Mouse (Mus musculus) neural tube, embryonic 12.5 days (tissue): ENCODE data around the gene Sh3rf1. TPM values are rescaled to one million over a fixed set of nuclear protein-coding genes. Genes with fewer than 3 reads are reported as not detected.
A peak's percentile ranks its signal among the peaks of the same experiment; 100 is the strongest.

ENCODE experiments used
- ATAC-seq: fragments of 200-750 bp; cut with Nextera tagmentation; 2 replicates; pipeline ENCODE4 v1.8.0; 2017; ENCODE audit warnings: low read depth, mild to moderate bottlenecking, moderate TSS enrichment, moderate library complexity; ENCODE audit not compliant: low FRiP score
- H3K27ac ChIP-seq: fragments of 300-500 bp; sonication (generic); 2 replicates; pipeline ENCODE4 v1.5.1; 2016
- H3K27me3 ChIP-seq: fragments of 300-500 bp; sonication (generic); replicated peaks from 2 replicates; pipeline ENCODE4 v1.6.1; 2016; ENCODE audit warnings: mild to moderate bottlenecking
- H3K36me3 ChIP-seq: fragments of 300-500 bp; sonication (generic); 2 replicates; pipeline ENCODE4 v1.6.1; 2016; ENCODE audit warnings: mild to moderate bottlenecking
- H3K4me1 ChIP-seq: fragments of 300-500 bp; sonication (generic); 2 replicates; pipeline ENCODE4 v1.6.1; 2016
- H3K4me2 ChIP-seq: fragments of 300-500 bp; sonication (generic); replicated peaks from 2 replicates; pipeline ENCODE4 v1.6.1; 2016; ENCODE audit warnings: mild to moderate bottlenecking
- H3K4me3 ChIP-seq: fragments of 300-500 bp; sonication (generic); 2 replicates; pipeline ENCODE4 v1.5.1; 2016
- H3K9ac ChIP-seq: fragments of 300-500 bp; sonication (generic); 2 replicates; pipeline ENCODE4 v1.6.1; 2016; ENCODE audit warnings: mild to moderate bottlenecking
- H3K9me3 ChIP-seq: fragments of 300-500 bp; sonication (generic); 2 replicates; pipeline ENCODE4 v1.6.1; 2016; ENCODE audit warnings: mild to moderate bottlenecking
- WGBS: fragments of 180-500 bp; shearing (Covaris S2); methylation state at CpG from one replicate; pipeline ENCODE4 v1.1.7; 2016; 5-methylcytosine and 5-hydroxymethylcytosine counted together
- polyA plus RNA-seq: library from polyadenylated mRNA; unstranded; fragments of >200 nt; fragmentation: Nextera tagmentation; extraction: Ambion mirVana; gene quantifications from 2 replicates; pipeline ENCODE4 v1.2.1, GENCODE M21; 2016

The Sh3rf1 gene
- polyA plus RNA-seq, 1 experiment from 2014 or later = 25.2 TPM

DNA sequence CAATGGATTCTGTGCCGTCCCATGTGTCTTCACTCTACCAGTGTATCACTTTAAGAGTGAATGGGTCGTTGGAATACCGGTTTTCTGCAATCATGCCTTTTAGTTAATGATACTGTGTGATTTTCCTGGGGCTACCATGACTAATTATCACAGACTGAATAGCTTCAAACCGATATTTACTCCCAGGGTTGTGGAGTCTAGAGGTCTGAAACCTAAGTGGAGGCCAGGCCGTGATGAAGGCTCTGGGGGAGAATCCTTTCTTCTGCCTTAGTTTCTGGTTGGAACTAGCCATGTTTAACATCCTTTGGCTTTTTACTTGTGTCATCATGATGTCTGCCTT is 78.3 kb downstream of the Sh3rf1 start:
- ATAC-seq = no peak; the same call in 1 of the 2 replicates
- Histone ChIP-seq H3K27ac (no peak overlapping the region), H3K4me1 (peaks cover 11% of the 10 kb centered on the region), H3K4me3 (no peak overlapping the region), H3K9ac (no peak overlapping the region), H3K9me3 (no peaks in the 10 kb centered on the region), H3K4me2 (no peak overlapping the region), H3K27me3 (no peaks in the 10 kb centered on the region), H3K36me3 (no peaks in the 10 kb centered on the region)
- 20% methylated on average over 5 of the region's 5 CpGs for WGBS

DNA sequence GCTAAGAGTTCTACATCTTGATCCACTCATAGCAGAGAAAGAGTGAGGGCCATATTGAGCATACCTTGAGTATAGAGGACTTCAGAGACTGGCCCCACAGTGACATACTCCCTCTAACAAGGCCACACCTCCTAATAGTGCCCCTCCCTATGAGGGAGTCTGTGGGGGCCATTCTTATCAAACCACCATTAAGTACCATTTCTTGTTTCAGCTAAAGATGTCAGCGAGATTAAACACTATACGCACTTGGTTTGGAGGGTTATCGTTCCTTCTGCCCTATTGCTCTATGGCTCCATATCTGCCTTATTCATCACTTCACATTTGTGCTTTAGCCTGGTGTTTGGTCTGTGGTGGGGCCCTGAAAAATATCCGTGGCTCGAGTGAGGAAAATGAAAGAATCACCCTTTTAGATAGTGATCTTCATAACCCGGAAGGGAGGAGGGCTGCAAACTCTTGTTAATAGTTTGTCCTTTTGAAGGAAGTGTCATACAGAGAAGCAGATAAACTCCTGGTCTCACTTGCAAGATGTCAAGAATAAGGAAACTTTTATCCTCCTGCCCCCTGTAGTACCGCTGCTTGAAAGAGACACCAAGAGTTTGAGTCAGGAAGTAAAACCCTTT is 81.9 kb downstream of the Sh3rf1 start:
- no peak overlapping the region for H3K9ac ChIP-seq
- H3K27me3 ChIP-seq = no peaks in the 10 kb centered on the region
- no peak overlapping the region for H3K4me3 ChIP-seq
- 94% methylated on average over 7 of the region's 7 CpGs for WGBS
- H3K9me3 ChIP-seq = no peaks in the 10 kb centered on the region
- no peak overlapping the region for H3K27ac ChIP-seq
- no peak for ATAC-seq
- peaks cover 30% of the 10 kb centered on the region for H3K4me1 ChIP-seq
- H3K36me3 ChIP-seq = no peaks in the 10 kb centered on the region
- no peak overlapping the region for H3K4me2 ChIP-seq

DNA sequence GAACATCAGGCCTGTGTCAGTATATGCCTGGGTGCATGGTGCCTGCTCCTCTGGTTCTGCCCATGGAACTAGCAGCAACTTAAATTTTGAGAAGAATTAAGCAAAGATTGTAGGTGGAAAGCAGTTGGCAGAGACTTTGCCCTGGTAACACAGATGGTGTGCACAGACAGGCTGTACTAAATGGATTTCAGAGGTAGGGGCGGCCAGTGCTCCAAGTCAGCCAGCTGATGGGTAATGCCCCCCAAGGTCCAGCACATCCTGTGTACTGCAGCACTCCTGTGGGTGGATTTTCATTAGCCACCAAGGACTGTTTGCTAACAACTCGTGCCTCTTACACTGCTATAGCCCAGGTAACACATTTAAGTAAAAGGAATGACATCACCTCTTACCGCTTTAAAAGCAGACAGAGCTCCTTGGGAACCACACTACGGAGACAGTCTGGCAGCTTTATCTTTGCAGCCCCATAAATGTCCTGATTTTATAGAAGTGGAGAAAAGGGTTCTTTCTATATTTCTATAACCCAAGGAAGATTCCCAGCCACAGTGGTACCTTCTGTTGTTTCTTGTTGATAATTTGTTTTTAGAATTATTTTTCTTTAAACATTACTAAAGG is 82.9 kb downstream of the Sh3rf1 start:
- no peak overlapping the region for H3K27ac ChIP-seq
- no peak for ATAC-seq
- 84% methylated on average over 4 of the region's 4 CpGs for WGBS
- H3K9me3 ChIP-seq = no peaks in the 10 kb centered on the region
- no peak overlapping the region for H3K4me3 ChIP-seq
- no peaks in the 10 kb centered on the region for H3K27me3 ChIP-seq
- no peaks in the 10 kb centered on the region for H3K36me3 ChIP-seq
- H3K4me2 ChIP-seq = no peak overlapping the region
- H3K4me1 ChIP-seq = peaks cover 25% of the 10 kb centered on the region
- H3K9ac ChIP-seq = no peak overlapping the region

DNA sequence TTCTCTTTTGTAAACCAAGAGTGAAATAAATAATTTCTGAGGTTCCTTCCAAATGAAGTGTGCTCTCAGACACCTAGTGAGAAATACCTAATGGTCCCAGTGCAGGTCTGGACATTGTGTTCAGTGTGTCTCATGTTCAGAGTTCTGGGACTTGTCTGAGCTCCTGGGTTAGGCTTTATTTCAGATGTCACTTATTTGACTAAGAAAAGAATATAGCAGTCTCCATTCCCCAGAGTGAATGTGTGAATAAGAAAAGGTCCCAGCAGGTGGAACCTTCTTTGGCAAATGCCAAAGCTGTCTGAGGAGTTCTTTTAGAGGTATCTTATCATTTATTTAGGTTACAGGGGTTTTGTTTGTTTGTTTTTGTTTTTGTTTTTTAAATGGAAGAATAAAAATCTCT is 85.2 kb downstream of the Sh3rf1 start:
- Histone ChIP-seq H3K4me1 (peaks cover 23% of the 10 kb centered on the region), H3K9me3 (no peaks in the 10 kb centered on the region), H3K36me3 (no peaks in the 10 kb centered on the region), H3K9ac (no peak overlapping the region), H3K4me3 (no peak overlapping the region), H3K27me3 (no peaks in the 10 kb centered on the region), H3K4me2 (no peak overlapping the region), H3K27ac (no peak overlapping the region)
- no peak for ATAC-seq

DNA sequence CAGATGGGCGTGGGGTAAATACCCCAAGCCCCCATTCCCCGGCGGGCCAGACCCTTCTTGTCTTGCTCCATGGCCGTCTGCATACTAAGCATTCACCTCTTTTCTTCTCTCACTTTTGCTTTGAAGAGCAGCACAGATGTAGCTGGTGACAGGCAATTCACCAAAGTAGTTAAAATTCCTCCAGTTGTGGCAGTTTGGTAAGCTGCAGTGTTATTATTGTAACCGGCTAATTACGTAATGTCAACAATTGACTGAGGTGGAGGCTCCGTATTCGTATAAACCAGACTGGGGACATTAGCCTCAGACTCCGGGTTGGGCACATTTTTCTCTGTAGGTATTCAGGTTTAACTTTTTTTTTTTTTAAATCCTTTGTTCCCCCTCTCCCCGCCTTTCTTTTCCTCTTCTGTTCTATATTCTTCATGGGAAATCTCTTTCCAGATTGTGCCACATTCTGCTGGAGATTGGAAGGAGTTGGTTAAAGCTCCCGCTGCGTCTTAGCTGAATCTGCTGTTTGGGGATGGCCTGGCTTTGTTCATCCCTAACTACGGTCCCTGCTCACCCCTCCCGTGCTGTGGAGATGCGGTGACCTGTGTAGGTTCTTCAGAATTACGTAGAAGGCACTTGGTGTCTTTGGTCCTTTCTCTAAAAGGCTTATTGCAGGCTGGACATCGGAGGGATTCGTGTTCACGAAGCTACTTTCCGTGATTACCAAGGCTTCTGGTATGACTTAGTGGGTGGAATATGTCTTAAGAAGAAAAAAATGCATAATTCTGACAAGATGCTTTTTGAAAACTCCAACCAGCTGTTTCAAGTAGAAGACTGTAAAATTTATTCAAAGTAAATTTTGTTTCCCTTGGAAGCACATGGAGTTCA is 86.1 kb downstream of the Sh3rf1 start:
- H3K27me3 ChIP-seq = no peaks in the 10 kb centered on the region
- H3K36me3 ChIP-seq = no peaks in the 10 kb centered on the region
- H3K9me3 ChIP-seq = no peaks in the 10 kb centered on the region
- WGBS = 27% methylated on average over 20 of the region's 20 CpGs
- H3K4me3 ChIP-seq = no peak overlapping the region
- H3K9ac ChIP-seq = no peak overlapping the region
- ATAC-seq = no peak
- H3K4me2 ChIP-seq = peak overlapping the region; percentile 31
- H3K4me1 ChIP-seq = peaks cover 23% of the 10 kb centered on the region
- H3K27ac ChIP-seq = no peak overlapping the region

DNA sequence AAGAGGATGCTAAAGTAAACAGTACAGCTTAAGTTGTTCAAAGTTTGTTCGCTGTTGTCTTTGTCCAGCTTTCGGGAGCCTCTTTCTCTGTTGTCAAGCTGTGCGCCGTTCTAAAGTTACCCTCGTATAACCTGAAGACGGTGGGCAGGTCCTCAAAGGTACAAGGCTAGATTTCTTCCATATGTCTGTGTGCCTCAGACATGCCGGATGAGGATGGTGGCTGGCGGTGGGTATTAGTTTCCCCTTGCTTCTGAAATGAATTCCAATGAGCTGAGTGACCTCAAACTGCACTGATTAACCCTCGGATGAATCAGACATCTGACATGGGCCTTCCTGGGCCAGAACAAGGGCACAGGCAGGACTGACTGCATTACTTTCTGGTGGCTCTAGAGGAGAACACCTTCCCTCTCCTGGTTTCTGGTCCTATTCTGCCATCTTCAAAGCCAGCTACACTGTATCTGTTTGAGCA is 86.8 kb downstream of the Sh3rf1 start:
- no peak for ATAC-seq
- Histone ChIP-seq H3K4me2 (no peak overlapping the region), H3K9ac (no peak overlapping the region), H3K27me3 (no peaks in the 10 kb centered on the region), H3K4me1 (peaks cover 23% of the 10 kb centered on the region), H3K36me3 (no peaks in the 10 kb centered on the region), H3K4me3 (no peak overlapping the region), H3K9me3 (no peaks in the 10 kb centered on the region), H3K27ac (no peak overlapping the region)
- 50% methylated on average over 9 of the region's 9 CpGs for WGBS

DNA sequence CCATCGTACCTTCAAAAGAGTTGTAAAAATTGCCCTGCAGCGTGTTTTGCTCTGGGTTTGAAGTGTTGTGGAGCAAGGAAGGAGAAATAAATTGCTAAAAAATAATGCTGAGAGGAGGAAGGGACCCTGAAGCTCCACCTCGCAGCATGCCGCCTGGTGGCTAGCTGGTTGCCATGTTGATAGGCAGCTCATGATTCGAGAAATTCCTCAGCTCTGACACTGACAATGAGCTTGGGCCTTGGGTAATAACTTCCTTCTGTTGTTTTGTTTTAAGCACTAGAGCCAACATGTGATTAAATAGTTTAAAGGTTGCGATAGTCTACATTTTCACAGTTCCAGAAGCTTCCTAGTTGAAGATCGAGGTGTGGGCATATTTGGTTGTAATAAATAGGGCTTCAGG is 89.3 kb downstream of the Sh3rf1 start:
- no peak overlapping the region for H3K4me2 ChIP-seq

DNA sequence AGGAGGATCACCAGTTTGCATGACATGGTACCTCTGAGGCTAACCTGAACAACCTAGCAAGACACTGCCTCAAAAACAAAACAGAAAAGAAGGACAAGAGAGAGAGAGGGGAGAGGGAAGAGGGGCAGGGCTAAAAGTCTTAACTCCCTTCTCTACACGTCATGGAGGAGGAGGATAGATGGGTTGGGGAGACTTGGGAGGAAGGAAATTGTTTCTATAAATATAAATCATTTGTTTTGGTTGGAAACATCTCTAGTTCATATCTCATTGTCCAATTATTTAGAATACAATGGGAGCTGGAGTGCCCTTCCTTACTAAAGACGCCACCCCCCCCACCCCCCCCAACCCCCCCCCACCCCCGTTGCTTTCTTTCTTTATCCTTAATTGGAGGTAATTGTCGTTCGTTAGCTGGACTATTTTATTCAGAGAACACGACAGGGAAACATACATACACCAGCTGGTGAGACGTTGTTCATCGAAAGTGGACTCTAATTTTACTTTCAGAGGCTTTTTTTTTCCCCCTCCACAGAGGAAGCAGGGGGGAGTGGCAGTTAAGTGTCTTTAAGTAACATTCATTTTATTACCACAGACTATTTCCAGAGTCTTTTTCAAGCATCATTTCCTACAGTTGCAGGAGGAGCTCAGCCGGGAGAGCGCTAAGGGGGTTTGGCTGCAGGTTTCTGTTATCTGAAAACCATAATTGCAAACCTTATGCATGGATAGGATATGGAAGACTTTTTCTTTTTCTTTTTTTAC is 92.5 kb downstream of the Sh3rf1 start:
- H3K4me1 ChIP-seq = peaks cover 3% of the 10 kb centered on the region; the same call in 1 of the 2 replicates
- no peak overlapping the region for H3K4me3 ChIP-seq
- H3K9ac ChIP-seq = no peak overlapping the region
- H3K27me3 ChIP-seq = no peaks in the 10 kb centered on the region
- H3K9me3 ChIP-seq = no peaks in the 10 kb centered on the region
- no peak overlapping the region for H3K4me2 ChIP-seq
- no peaks in the 10 kb centered on the region for H3K36me3 ChIP-seq
- H3K27ac ChIP-seq = no peak overlapping the region
- 58% methylated on average over 10 of the region's 10 CpGs for WGBS
- no peak for ATAC-seq

More for the DNA sequence above, 89.3 kb downstream of the Sh3rf1 start:
- ATAC-seq = no peak
- H3K4me1 ChIP-seq = peaks cover 23% of the 10 kb centered on the region
- no peak overlapping the region for H3K27ac ChIP-seq
- H3K9me3 ChIP-seq = no peaks in the 10 kb centered on the region
- WGBS = 93% methylated on average over 7 of the region's 7 CpGs
- no peak overlapping the region for H3K4me3 ChIP-seq
- H3K27me3 ChIP-seq = no peaks in the 10 kb centered on the region
- H3K9ac ChIP-seq = no peak overlapping the region
- H3K36me3 ChIP-seq = no peaks in the 10 kb centered on the region

DNA sequence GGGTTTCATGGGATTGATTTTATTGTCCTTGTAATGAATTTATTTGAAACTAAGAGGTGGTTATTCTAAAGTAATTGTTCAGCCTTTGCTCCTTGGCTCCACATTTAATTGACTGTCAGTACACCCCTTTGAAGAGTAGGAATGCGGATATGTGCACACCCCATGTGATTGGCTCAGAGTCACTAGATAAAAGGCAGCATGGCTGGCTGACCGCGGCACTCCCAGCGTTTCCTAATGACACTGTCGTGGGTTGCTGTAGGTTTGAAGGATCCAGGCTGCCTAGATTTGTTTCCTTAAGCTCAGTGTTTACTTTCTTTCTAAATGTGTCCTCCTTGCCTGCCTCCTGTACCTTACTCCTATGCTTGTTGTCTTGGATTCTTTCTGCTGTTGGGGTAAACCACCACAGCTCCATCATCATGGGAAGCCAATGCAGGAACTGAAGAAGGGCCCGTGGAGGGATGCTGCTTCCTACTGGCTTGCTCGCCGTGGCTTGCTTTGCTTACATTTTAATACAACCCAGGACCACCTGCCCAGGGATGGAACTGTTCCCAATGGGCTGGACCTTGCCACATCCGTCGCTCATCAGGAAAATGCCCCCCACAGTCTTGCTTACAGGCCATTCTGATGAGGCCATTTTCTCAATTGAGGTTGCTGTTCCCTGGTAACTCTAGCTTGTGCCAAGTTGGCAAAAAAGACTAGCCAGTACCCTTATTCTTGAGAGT is 93.3 kb downstream of the Sh3rf1 start:
- peaks cover 9% of the 10 kb centered on the region; the same call in 1 of the 2 replicates for H3K4me1 ChIP-seq
- H3K27me3 ChIP-seq = no peaks in the 10 kb centered on the region
- H3K4me3 ChIP-seq = no peak overlapping the region
- WGBS = 77% methylated on average over 10 of the region's 10 CpGs
- no peaks in the 10 kb centered on the region for H3K36me3 ChIP-seq
- no peak overlapping the region for H3K9ac ChIP-seq
- H3K9me3 ChIP-seq = no peaks in the 10 kb centered on the region
- ATAC-seq = no peak; the same call in 1 of the 2 replicates
- no peak overlapping the region for H3K27ac ChIP-seq
- H3K4me2 ChIP-seq = no peak overlapping the region

DNA sequence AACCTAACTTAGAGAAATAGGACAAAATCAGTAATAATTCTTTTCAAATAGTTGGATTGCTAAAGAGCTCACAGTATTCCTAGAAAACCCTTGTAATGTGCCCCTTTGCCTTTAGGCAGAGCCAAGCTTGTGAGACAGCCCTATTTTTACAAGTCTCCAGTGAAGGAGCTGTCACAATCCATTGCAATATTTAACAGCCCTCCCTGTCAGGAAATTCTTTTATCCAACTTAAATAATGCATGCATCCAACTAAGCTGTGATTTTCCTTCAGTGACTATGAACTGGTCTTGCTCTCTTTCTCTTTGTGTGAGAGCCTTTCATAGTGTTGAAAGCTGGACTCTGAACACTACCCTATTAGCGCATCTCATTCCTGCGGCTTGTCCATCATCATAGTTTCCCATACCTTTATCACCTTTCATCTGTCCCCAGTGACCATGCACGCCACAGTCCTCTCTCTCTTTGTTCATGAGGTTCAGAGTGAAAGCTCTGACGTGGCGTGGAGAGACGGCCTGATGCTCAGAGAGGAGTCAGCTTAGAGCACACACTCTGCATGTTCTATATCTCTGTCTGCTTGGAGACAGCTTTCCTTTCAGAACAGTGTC is 94.0 kb downstream of the Sh3rf1 start:
- no peak; the same call in 1 of the 2 replicates for ATAC-seq
- no peak overlapping the region for H3K4me2 ChIP-seq
- no peaks in the 10 kb centered on the region for H3K36me3 ChIP-seq
- no peak overlapping the region for H3K9ac ChIP-seq
- no peak overlapping the region for H3K4me3 ChIP-seq
- H3K4me1 ChIP-seq = peaks cover 14% of the 10 kb centered on the region
- WGBS = 72% methylated on average over 6 of the region's 6 CpGs
- H3K27me3 ChIP-seq = no peaks in the 10 kb centered on the region
- no peaks in the 10 kb centered on the region for H3K9me3 ChIP-seq
- no peak overlapping the region for H3K27ac ChIP-seq

DNA sequence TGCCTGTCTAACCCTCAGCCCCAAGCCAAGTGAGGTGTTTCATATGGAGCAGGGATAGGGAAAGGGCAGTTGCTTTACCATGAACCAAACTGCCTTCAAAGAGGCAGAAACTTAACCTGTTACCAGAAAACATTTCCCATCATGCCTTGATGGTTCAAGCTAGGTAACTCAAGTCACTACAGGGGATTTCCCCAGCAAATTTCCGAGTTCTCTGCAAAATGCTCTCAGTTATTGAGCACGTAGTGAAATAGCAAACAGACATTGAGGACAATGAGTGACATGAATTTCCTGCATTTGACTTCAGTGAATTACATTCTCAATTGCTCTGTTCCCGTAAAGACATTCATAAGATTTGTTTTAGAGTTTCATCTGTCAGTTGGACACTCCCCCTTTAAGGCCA is 97.5 kb downstream of the Sh3rf1 start:
- ATAC-seq = no peak
- no peak overlapping the region for H3K4me2 ChIP-seq
- no peak overlapping the region for H3K9ac ChIP-seq
- H3K9me3 ChIP-seq = no peaks in the 10 kb centered on the region
- no peak overlapping the region for H3K27ac ChIP-seq
- no peaks in the 10 kb centered on the region for H3K36me3 ChIP-seq
- H3K27me3 ChIP-seq = no peaks in the 10 kb centered on the region
- peaks cover 34% of the 10 kb centered on the region for H3K4me1 ChIP-seq
- WGBS = 43% methylated on average over 3 of the region's 3 CpGs
- H3K4me3 ChIP-seq = no peak overlapping the region
